Mouse (Mus musculus): ENCODE measurements around the gene Wdr3.

Gene Wdr3

DNA sequence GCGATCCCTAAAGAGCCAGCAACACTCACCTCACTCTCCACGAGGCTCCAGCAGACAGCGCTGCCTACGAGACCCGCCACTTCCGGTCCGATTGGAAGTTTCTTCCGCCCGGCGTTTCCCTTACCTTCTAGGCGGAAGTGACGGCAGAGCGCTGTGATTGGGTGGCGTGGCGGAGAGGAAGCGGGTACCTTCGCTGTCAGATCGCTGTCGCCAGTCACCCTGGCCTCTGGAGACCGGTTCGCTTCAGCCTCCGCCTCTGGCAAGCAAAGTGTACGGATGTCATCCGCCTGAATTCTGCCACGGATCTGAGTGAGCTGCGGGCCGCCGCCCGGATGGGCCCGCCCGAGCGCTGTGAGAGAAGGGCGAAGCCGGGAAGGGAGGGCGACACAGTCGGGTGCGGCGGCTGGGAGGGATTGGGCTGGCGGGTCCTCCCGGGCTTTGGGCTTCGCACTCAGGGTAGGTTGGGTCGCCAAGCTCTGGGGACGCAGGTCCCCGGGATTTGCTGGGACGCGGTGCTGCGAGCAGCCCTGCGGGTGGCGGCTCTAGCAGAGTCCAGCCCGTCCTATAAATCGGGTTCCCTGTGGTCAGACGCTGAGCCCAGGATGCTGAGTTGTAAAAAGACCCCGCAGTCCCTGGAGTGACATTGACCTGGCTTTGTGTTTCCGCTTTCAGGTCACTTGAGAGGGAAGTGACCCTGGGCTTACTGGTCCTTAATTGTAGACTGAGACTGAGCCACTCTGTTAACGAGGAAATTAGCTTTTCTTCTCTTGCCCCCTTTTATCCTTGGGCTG lies at the start of gene Wdr3, which contains the start of gene Gdap2:
Gene Wdr3, minus strand, starts transcription at position 93 of the 791 bp plus-strand sequence.
Gene Gdap2, plus strand, starts transcription at position 67 of the 791 bp plus-strand sequence.
- in situ Hi-C loops (cut with MboI; ENCODE audit: unreplicated experiment in 2 of 2), result loop anchor here (10.0 to 25.0 kb wide), 7 partner anchors 762 to 1818 kb away; partner anchors contain the start of genes Atp1a1 (in 1 of the 2), Cd2 (in 1 of the 2), Tbx15 (in 1 of the 2) and Trim45 (in 1 of the 2)

GRCm38 (mm10) chr3:100206973-100207372 lies 44.8 kb upstream of the Wdr3 start:
- in situ Hi-C loops (cut with MboI; ENCODE audit: unreplicated experiment in 2 of 2), result loop anchor here in 1 of 2 experiments (25.0 kb wide), 1 partner anchor 1605 kb away; no protein-coding TSS in a partner anchor

- in situ Hi-C loops (cut with MboI; ENCODE audit: unreplicated experiment in 2 of 2), result loop anchor here in 1 of 2 experiments (25.0 kb wide), 1 partner anchor 1611 kb away; no protein-coding TSS in a partner anchor
Measured at GRCm38 (mm10) chr3:100201554-100201953, 39.3 kb upstream of the Wdr3 start.

GRCm38 (mm10) chr3:100194210-100194609 lies 32.0 kb upstream of the Wdr3 start:
- in situ Hi-C loops (cut with MboI; ENCODE audit: unreplicated experiment in 2 of 2), result loop anchor here (5.0 to 25.0 kb wide), 6 partner anchors 228 to 1268 kb away; partner anchors contain the start of gene Trim45 (in 1 of the 2)

GRCm38 (mm10) chr3:100189861-100190260 lies 27.7 kb upstream of the Wdr3 start:
- in situ Hi-C loops (cut with MboI; ENCODE audit: unreplicated experiment in 2 of 2), result loop anchor here (5.0 to 25.0 kb wide), 9 partner anchors 232 to 1272 kb away; partner anchors contain the start of genes Vtcn1 (in 2 of the 2), Man1a2 (in 1 of the 2) and Trim45 (in 1 of the 2)

DNA sequence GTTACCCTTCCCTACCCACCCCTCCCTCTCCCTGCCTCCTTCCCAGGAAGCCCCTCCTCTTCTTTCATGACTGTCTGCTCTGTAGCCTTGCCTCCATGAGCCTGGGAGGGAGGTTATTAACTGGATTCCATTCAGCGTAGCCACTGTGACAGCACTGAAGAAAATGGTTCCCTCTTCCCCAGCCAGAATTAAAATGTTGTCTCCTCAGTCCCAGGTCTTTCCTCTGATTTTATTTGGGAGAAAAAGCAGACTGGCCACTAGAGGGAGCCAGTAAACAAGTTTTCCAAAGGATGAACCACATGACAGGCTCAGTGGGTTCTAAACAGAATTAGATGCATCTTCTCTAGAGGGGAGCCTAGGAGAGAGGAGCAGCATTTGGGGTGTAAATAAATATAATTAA lies 27.2 kb upstream of the Wdr3 start:
- in situ Hi-C loops (cut with MboI; ENCODE audit: unreplicated experiment in 2 of 2), result loop anchor here (5.0 to 25.0 kb wide), 7 partner anchors 383 to 1273 kb away; partner anchors contain the start of genes Vtcn1 (in 2 of the 2), Man1a2 (in 1 of the 2) and Trim45 (in 1 of the 2)

DNA sequence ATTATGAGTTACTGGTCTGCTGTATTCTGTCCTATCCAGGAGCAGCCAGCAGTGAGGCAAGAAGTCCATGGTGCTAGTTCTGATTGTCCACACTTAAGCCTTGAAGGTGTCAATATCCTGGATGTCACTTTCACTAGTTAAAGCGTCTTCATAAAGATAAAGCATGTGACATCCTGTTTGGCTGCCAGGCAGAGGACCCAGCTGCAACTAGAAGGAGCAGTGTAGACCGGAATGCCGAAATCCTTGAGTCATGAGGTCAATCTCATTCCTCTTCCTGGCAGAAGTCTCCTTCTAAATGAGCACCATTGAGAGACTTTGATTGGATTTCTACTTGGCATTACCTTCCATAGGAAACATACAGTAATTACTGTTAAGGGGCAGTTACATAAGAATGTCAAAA lies 18.3 kb upstream of the Wdr3 start:
- in situ Hi-C loops (cut with MboI; ENCODE audit: unreplicated experiment in 2 of 2), result loop anchor here (10.0 to 25.0 kb wide), 5 partner anchors 514 to 1282 kb away; partner anchors contain the start of genes Vtcn1 (in 2 of the 2) and Trim45 (in 1 of the 2)

DNA sequence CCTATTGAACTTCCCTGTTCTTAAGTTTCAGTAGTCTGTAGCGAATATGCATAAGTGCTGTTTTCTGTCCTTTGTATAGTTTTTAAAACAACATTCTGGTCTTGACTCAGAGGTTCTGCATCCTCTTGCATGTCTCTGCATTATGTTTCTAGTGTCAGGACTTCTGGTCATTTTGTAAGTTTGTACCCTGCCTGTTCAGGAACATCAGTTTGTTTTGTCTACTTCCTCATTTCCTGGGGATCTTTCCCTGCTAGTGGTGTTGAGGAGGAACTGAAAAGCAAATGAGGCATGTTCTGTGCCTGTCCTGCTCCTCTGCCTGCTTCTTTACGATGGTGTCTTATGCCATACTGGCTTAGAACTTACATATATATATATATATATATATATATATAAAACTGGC lies 13.8 kb upstream of the Wdr3 start:
- in situ Hi-C loops (cut with MboI; ENCODE audit: unreplicated experiment in 2 of 2), result loop anchor here in 1 of 2 experiments (25.0 kb wide), 2 partner anchors 736 to 1286 kb away; partner anchors contain the start of gene Trim45

DNA sequence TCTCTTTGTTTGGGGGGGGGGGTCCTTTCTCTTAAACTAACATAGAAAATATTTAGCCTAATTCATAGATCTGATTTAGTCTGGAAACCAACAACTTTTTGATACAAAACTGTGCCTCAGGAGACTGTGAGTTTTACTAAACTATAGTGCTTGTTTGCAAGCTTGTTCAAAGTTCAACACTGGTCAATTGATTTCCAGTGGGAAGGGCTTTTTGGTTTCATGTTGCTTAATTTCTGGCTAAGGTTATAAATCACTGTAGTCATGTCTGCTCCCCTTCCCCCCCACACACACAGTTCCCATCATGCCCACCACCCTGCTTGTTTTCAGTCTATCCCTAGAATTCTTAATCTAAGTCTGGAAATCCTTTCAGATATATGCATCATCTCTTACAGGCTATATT lies 2.8 kb upstream of the Wdr3 start:
- in situ Hi-C loops (cut with MboI; ENCODE audit: unreplicated experiment in 2 of 2), result loop anchor here (10.0 to 25.0 kb wide), 7 partner anchors 760 to 1820 kb away; partner anchors contain the start of genes Atp1a1 (in 1 of the 2), Cd2 (in 1 of the 2), Tbx15 (in 1 of the 2) and Trim45 (in 1 of the 2)

GRCm38 (mm10) chr3:100163556-100163955 lies 1.3 kb upstream of the Wdr3 start:
- in situ Hi-C loops (cut with MboI; ENCODE audit: unreplicated experiment in 2 of 2), result loop anchor here (10.0 to 25.0 kb wide), 7 partner anchors 761 to 1819 kb away; partner anchors contain the start of genes Atp1a1 (in 1 of the 2), Cd2 (in 1 of the 2), Tbx15 (in 1 of the 2) and Trim45 (in 1 of the 2)

GRCm38 (mm10) chr3:100161665-100162314 lies 417 bp downstream of the Wdr3 start:
- in situ Hi-C loops (cut with MboI; ENCODE audit: unreplicated experiment in 2 of 2), result loop anchor here (10.0 to 25.0 kb wide), 7 partner anchors 763 to 1817 kb away; partner anchors contain the start of genes Atp1a1 (in 1 of the 2), Cd2 (in 1 of the 2), Tbx15 (in 1 of the 2) and Trim45 (in 1 of the 2)

GRCm38 (mm10) chr3:100160682-100161445 lies 1.3 kb downstream of the Wdr3 start:
- in situ Hi-C loops (cut with MboI; ENCODE audit: unreplicated experiment in 2 of 2), result loop anchor here (10.0 to 25.0 kb wide), 7 partner anchors 764 to 1816 kb away; partner anchors contain the start of genes Atp1a1 (in 1 of the 2), Cd2 (in 1 of the 2), Tbx15 (in 1 of the 2) and Trim45 (in 1 of the 2)

- in situ Hi-C loops (cut with MboI; ENCODE audit: unreplicated experiment in 2 of 2), result no loop called here
Measured at GRCm38 (mm10) chr3:100122445-100122844, 39.8 kb downstream of the Wdr3 start.

DNA sequence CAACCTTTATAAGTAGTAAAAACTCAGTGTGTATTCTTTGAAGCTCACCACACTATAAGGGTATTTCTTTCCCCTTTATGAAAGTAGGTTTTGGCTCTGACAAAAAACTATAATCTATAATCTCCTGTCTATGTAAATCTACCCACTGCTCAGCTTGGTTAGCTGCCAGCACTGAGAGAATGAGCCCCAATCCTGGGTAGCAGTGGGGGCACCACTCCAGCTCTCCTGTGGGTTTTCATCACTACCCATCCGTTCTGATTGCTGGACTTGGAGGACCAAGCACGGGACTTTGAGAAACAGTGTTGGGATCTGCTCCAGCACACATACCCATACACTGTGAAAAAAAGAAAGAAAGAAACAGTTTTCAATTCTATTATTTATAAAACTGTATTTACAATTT lies 40.2 kb downstream of the Wdr3 start:
- in situ Hi-C loops (cut with MboI; ENCODE audit: unreplicated experiment in 2 of 2), result no loop called here

DNA sequence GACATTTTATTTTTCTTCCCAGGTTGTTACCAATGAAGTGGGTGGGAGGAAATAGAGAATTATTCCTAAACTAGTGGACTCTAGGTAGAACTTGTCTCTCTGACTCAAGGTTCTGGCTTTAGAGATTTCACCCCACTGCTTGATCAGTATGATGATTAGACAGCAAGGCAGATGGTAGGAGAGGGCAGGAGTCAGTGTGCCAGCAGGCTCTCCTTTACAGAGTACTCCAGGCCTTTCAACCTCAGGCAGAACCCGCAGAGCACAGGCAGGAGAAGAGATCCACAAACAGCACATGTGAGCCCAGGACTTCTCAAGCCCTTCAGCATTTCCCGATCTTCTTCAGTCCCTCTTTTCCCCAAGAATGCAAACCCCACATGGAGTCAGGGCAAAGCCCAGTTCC lies 43.5 kb downstream of the Wdr3 start:
- in situ Hi-C loops (cut with MboI; ENCODE audit: unreplicated experiment in 2 of 2), result no loop called here

DNA sequence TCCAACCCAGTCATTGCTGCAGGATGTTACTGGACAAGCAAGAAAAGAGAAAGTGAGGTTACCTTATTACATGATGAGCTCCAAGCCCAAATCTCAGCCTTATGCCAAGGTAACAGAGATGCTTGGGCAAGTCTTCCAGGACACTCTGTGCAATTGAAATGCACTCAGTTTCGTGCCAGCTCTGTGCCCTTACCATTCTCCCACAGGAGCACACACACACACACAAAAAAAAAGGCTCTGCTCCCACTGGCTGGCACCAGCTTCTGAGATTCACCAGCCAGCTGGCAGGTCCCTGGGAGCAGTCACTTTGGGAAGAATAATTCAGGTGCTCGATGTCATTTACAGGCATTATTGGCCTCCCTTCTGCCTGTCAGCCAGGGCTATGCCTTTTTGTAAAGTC lies 55.5 kb downstream of the Wdr3 start:
- in situ Hi-C loops (cut with MboI; ENCODE audit: unreplicated experiment in 2 of 2), result no loop called here

DNA sequence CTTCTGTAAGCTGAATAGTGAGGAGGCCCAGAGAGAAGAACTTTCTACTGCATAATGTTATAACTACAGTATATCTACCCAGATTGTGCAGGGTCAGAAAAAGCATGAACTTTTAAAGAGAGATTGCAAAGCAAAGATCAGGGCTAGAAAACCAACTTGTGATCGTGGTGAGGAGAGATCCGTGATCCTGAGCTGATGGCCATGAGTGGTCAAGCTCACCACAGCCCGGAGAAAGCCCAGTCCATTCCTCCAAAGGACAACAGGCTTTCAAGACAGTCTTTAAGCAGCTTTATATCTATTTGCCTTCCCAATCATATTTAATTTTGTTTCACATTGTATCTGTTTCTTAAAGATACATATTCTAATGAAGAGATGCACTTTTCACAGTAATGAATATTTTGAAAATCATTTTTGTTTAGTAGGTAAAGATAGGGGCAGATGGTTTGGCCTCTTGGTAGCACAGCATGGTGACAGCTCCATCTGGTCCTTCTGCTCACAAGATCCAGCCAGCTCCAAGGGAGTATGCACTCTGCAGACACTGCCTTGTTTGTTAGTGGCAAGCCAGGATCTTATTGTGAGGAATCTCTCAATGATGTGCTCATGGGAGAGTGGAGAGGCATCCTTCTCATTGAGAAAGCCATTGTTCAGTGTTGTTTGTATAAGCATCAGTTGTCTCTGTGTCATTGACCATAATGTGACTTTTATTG lies 59.7 kb downstream of the Wdr3 start:
- in situ Hi-C loops (cut with MboI; ENCODE audit: unreplicated experiment in 2 of 2), result no loop called here

Data from v-Abl transformed pro-B cells (cell line).